Mouse (Mus musculus): ENCODE measurements around the gene Il19. TPM values are rescaled to one million over a fixed set of nuclear protein-coding genes. Genes with fewer than 3 reads are reported as not detected.

Gene Il19
- total RNA-seq, 2 experiments from 2014 or later, result not detected

Other genes with a start within 250 kb of the Il19 start
- not detected for gene Gm29427, start 224.3 kb downstream of the Il19 start, total RNA-seq (2021)
- gene Yod1, start 222.8 kb downstream of the Il19 start, total RNA-seq (2021), result 10 to 100 TPM; 10.6 to 10.7 TPM
- gene Pfkfb2, start 210.9 kb downstream of the Il19 start, total RNA-seq (2021), result 10 to 100 TPM; 49.8 to 51.9 TPM
- under 1 TPM; 0.91 to 0.98 TPM for gene AA986860, start 208.1 kb downstream of the Il19 start, total RNA-seq (2021)
- not detected for gene Fcamr, start 139.2 kb downstream of the Il19 start, total RNA-seq (2021)
- gene Pigr, start 113.4 kb downstream of the Il19 start, total RNA-seq (2021), result not detected
- not detected for gene Fcmr, start 74.4 kb downstream of the Il19 start, total RNA-seq (2021)
- not detected for gene Il24, start 52.7 kb downstream of the Il19 start, total RNA-seq (2021)
- gene Il20, start 28.7 kb downstream of the Il19 start, total RNA-seq (2021), result not detected
- gene Il10, start 79.7 kb upstream of the Il19 start, total RNA-seq (2021), result not detected
- 10 to 100 TPM; 31.2 to 34.0 TPM for gene Mapkapk2, start 157.7 kb upstream of the Il19 start, total RNA-seq (2021)
- gene Dyrk3, start 198.2 kb upstream of the Il19 start, total RNA-seq (2021), result 10 to 100 TPM; 14.0 to 15.3 TPM
- gene Eif2d, start 213.1 kb upstream of the Il19 start, total RNA-seq (2021), result 10 to 100 TPM; 37.7 to 39.7 TPM

All from layer of hippocampus, postnatal 10 days (tissue).